Mouse (Mus musculus): ENCODE data around the gene Padi2. TPM values are rescaled to one million over a fixed set of nuclear protein-coding genes. Genes with fewer than 3 reads are reported as not detected.

Gene Padi2
- total and polyA plus RNA-seq, 3 experiments = 0.04 TPM; not detected in 2

GRCm38 (mm10) chr4:140964620-140965019, 58.5 kb downstream of the Padi2 start:
- no peak; the same call in 1 of the 2 replicates for TF ChIP-seq ELF1 (IDR thresholded peaks at IDR 0.05; ENCODE audit: low read depth, low read length)
- 0 out of 2 replicates have a peak, but pooled peaks have one; percentile 44 for TF ChIP-seq TCF12 (IDR thresholded peaks at IDR 0.05; ENCODE audit: low read depth, low read length)
- TF ChIP-seq CTCF (conservative IDR thresholded peaks at IDR 0.05 in 1 of 2, IDR thresholded peaks at IDR 0.05 in 1 of 2; ENCODE audit: low read depth in 2 of 2, low read length in 2 of 2) = peak; percentile 84 to 95
- no peak for TF ChIP-seq POLR2AphosphoS2 (IDR thresholded peaks at IDR 0.05; ENCODE audit: low read depth, low read length)
- peak; percentile 80 for TF ChIP-seq MYC (IDR thresholded peaks at IDR 0.05; ENCODE audit: low read depth, low read length)
- no peak for TF ChIP-seq ETS1 (conservative IDR thresholded peaks at IDR 0.05; ENCODE audit: low read depth, low read length)
- peak; percentile 91 for TF ChIP-seq SMC3 (IDR thresholded peaks at IDR 0.05; ENCODE audit: low read depth, low read length)
- peak; percentile 65 for TF ChIP-seq RAD21 (IDR thresholded peaks at IDR 0.05; ENCODE audit: low read depth, low read length)
- peak overlapping the region; percentile 14; the same call in 1 of the 2 replicates for H3K27ac ChIP-seq (ENCODE audit: insufficient read depth, low read depth)
- dilution Hi-C loops (cut with MboI; ENCODE audit: extremely low pct_ligation_motif_present, extremely low pct_unique_long_range_greater_than_20kb, low sequenced_read_pairs) (no loop called here), in situ Hi-C loops (cut with MboI; ENCODE audit: low pct_ligation_motif_present, low pct_unique_long_range_greater_than_20kb, low sequenced_read_pairs) (no loop called here)
- peaks cover 8 to 52% of the 10 kb centered on the region in 2 experiments for H3K36me3 ChIP-seq (replicated peaks in 1 of 2; ENCODE audit: control insufficient read depth in 1 of 2, insufficient read depth in 1 of 2, low read length in 1 of 2)
- no peaks in the 10 kb centered on the region for H3K9me3 ChIP-seq (replicated peaks; ENCODE audit: low read length)
- H3K4me2 ChIP-seq (ENCODE audit: insufficient read depth, low read depth, poor library complexity, severe bottlenecking) = peak overlapping the region; percentile 48
- peaks cover 16% of the 10 kb centered on the region for H3K79me2 ChIP-seq (replicated peaks; ENCODE audit: control insufficient read depth, extremely low read depth, insufficient read depth, poor library complexity, severe bottlenecking)
- H3K4me3 ChIP-seq (replicated peaks in 1 of 3; ENCODE audit: low read depth in 2 of 3, low read length in 2 of 3, poor library complexity in 1 of 3) = peak overlapping the region in 1 of 3 experiments; percentile 16
- peak overlapping the region; percentile 31; the same call in 1 of the 2 replicates for H3K9ac ChIP-seq (ENCODE audit: insufficient read depth, low read depth)
- H3K4me1 ChIP-seq (ENCODE audit: control insufficient read depth in 1 of 2, insufficient read depth in 2 of 2) = peaks cover 14 to 44% of the 10 kb centered on the region in 2 experiments
- DNase-seq (ENCODE audit: extremely low read depth) = peak; percentile 79
- H3K27me3 ChIP-seq (replicated peaks) = peaks cover 4% of the 10 kb centered on the region

- no peak for TF ChIP-seq RAD21 (IDR thresholded peaks at IDR 0.05; ENCODE audit: low read depth, low read length)
- TF ChIP-seq SIN3A (IDR thresholded peaks at IDR 0.05; ENCODE audit: low read length) = no peak
- TF ChIP-seq BHLHE40 (IDR thresholded peaks at IDR 0.05; ENCODE audit: low read depth, low read length) = no peak
- no peak for TF ChIP-seq ELF1 (IDR thresholded peaks at IDR 0.05; ENCODE audit: low read depth, low read length)
- TF ChIP-seq UBTF (IDR thresholded peaks at IDR 0.05; ENCODE audit: low read depth, low read length) = no peak
- TF ChIP-seq MXI1 (IDR thresholded peaks at IDR 0.05; ENCODE audit: low read depth, low read length) = no peak
- TF ChIP-seq MAX (IDR thresholded peaks at IDR 0.05; ENCODE audit: low read length) = no peak
- TF ChIP-seq RCOR1 (conservative IDR thresholded peaks at IDR 0.05; ENCODE audit: low read depth, low read length) = no peak
- no peak for TF ChIP-seq EP300 (IDR thresholded peaks at IDR 0.05; ENCODE audit: low read length)
- no peak for TF ChIP-seq MAFK (IDR thresholded peaks at IDR 0.05; ENCODE audit: insufficient replicate concordance, low read length)
- no peak for TF ChIP-seq POLR2A (IDR thresholded peaks at IDR 0.05; ENCODE audit: low read depth, low read length)
- TF ChIP-seq HCFC1 (IDR thresholded peaks at IDR 0.05; ENCODE audit: low read depth, low read length) = no peak
- no peak for TF ChIP-seq JUND (conservative IDR thresholded peaks at IDR 0.05; ENCODE audit: low read depth, low read length)
- Histone ChIP-seq H3K79me2 (replicated peaks; ENCODE audit: control insufficient read depth, extremely low read depth, insufficient read depth, poor library complexity, severe bottlenecking) (peaks cover 4% of the 10 kb centered on the region), H3K4me3 (replicated peaks in 1 of 3; ENCODE audit: low read depth in 2 of 3, low read length in 2 of 3, poor library complexity in 1 of 3) (no peak overlapping the region), H3K4me2 (ENCODE audit: insufficient read depth, low read depth, poor library complexity, severe bottlenecking) (no peak overlapping the region), H3K9me3 (replicated peaks; ENCODE audit: low read length) (no peaks in the 10 kb centered on the region), H3K4me1 (ENCODE audit: control insufficient read depth in 1 of 2, insufficient read depth in 2 of 2) (peaks cover 8 to 36% of the 10 kb centered on the region in 2 experiments), H3K27ac (ENCODE audit: insufficient read depth, low read depth) (no peak overlapping the region), H3K27me3 (replicated peaks) (no peaks in the 10 kb centered on the region), H3K36me3 (replicated peaks in 1 of 2; ENCODE audit: control insufficient read depth in 1 of 2, insufficient read depth in 1 of 2, low read length in 1 of 2) (peaks cover 31 to 79% of the 10 kb centered on the region in 2 experiments), H3K9ac (ENCODE audit: insufficient read depth, low read depth) (no peak overlapping the region)
- DNase-seq (ENCODE audit: extremely low read depth) = no peak
- in situ Hi-C loops (cut with MboI; ENCODE audit: low pct_ligation_motif_present, low pct_unique_long_range_greater_than_20kb, low sequenced_read_pairs) = no loop called here
- dilution Hi-C loops (cut with MboI; ENCODE audit: extremely low pct_ligation_motif_present, extremely low pct_unique_long_range_greater_than_20kb, low sequenced_read_pairs) = no loop called here
Observed at GRCm38 (mm10) chr4:140967386-140968159, 61.4 kb downstream of the Padi2 start.

Data from CH12.LX (cell line).